Mouse (Mus musculus) intestine, embryonic 15.5 days (tissue): ENCODE measurements around the gene Zfp874b. TPM values are rescaled to one million over a fixed set of nuclear protein-coding genes. Genes with fewer than 3 reads are reported as not detected.
"Not testable (repeated sequence)": the region's sequence is repeated elsewhere in the genome, so short reads cannot be mapped to it uniquely, and the experiment has no call there.

Experiments used
- ATAC-seq: fragments of 200-750 bp; cut with Nextera tagmentation; 2 replicates; pipeline ENCODE4 v1.8.0; 2017; ENCODE audit warnings: moderate TSS enrichment, moderate library complexity
- H3K27ac ChIP-seq: fragments of 300-500 bp; sonication (generic); 2 replicates; pipeline ENCODE4 v1.5.1; 2015; ENCODE audit warnings: mild to moderate bottlenecking, inconsistent platforms
- H3K27me3 ChIP-seq: fragments of 300-500 bp; sonication (generic); replicated peaks from 2 replicates; pipeline ENCODE4 v1.6.1; 2015; ENCODE audit warnings: inconsistent platforms
- H3K36me3 ChIP-seq: fragments of 300-500 bp; sonication (generic); 2 replicates; pipeline ENCODE4 v1.6.1; 2015; ENCODE audit warnings: inconsistent platforms
- H3K4me1 ChIP-seq: fragments of 300-500 bp; sonication (generic); replicated peaks from 2 replicates; pipeline ENCODE4 v1.6.1; 2015; ENCODE audit warnings: inconsistent platforms
- H3K4me2 ChIP-seq: fragments of 300-500 bp; sonication (generic); replicated peaks from 2 replicates; pipeline ENCODE4 v1.6.1; 2015; ENCODE audit warnings: mild to moderate bottlenecking, inconsistent platforms
- H3K4me3 ChIP-seq: fragments of 300-500 bp; sonication (generic); replicated peaks from 2 replicates; pipeline ENCODE4 v1.5.1; 2015; ENCODE audit warnings: inconsistent platforms
- H3K9ac ChIP-seq: fragments of 300-500 bp; sonication (generic); 2 replicates; pipeline ENCODE4 v1.6.1; 2015; ENCODE audit warnings: inconsistent platforms
- H3K9me3 ChIP-seq: fragments of 300-500 bp; sonication (generic); 2 replicates; pipeline ENCODE4 v1.6.1; 2016; ENCODE audit warnings: inconsistent platforms
- WGBS: fragments of 180-500 bp; shearing (Covaris S2); methylation state at CpG from one replicate; pipeline ENCODE4 v1.1.7; 2015; 5-methylcytosine and 5-hydroxymethylcytosine counted together
- polyA plus RNA-seq: library from polyadenylated mRNA; unstranded; fragments of >200 nt; fragmentation: Nextera tagmentation; extraction: Ambion mirVana; gene quantifications from 2 replicates; pipeline ENCODE4 v1.2.1, GENCODE M21; 2015

The Zfp874b gene
- 2.0 and 2.9 TPM in 2 replicates for polyA plus RNA-seq

DNA sequence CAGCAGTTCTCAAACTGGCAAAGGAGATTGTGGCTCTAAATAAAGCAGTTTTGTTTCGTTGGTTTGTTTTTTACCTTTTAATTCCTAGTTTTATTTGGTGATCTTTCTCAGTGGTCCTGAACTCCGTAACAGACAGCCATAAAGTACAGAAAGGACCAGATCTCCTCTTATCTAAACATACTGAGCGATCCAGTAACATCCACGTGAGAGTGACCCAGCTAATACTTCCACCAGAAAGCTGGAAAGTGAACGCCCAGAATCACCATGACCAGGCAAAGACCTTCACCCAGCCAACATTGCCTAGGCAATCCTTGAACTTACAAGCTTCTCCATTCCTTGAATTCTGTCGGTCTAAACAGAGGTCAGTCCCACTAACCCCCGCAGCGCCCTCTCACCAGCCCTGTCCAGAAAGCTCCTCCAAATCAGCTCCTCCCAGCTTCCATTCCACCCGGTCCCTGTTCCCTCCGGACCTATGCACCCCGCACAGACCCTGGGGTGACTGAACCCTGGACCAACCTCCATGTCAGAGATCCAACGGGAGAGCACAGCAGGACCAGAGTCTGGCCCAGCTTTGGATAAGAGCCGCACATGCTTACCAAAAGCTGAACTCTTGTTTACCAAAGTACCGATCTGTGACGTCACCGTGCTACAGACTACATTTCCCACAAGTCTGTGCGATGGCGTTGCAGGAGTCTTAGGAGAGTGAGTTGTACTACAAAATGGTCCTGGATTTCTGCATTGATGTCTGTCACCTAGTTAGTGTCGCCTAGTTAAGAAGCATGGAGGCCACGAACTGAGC, at the start of gene Zfp874b:
TSS of gene Zfp874b (minus strand) at position 634 of the 799 bp plus-strand sequence.
- H3K9ac ChIP-seq = peak within 1 kb of the TSS; percentile 56
- WGBS = 3% methylated on average over 20 of the region's 20 CpGs
- H3K27me3 ChIP-seq = no peaks in the 10 kb centered on the region
- no peaks in the 10 kb centered on the region for H3K9me3 ChIP-seq
- no peaks in the 10 kb centered on the region for H3K36me3 ChIP-seq
- H3K4me2 ChIP-seq = peak within 1 kb of the TSS; percentile 70
- H3K27ac ChIP-seq = 0 out of 2 replicates have a peak within 1 kb of the TSS, but pooled peaks have one; percentile 36
- peak within 1 kb of the TSS; percentile 61 for H3K4me3 ChIP-seq
- ATAC-seq = peak; percentile 97
- no peaks in the 10 kb centered on the region for H3K4me1 ChIP-seq

DNA sequence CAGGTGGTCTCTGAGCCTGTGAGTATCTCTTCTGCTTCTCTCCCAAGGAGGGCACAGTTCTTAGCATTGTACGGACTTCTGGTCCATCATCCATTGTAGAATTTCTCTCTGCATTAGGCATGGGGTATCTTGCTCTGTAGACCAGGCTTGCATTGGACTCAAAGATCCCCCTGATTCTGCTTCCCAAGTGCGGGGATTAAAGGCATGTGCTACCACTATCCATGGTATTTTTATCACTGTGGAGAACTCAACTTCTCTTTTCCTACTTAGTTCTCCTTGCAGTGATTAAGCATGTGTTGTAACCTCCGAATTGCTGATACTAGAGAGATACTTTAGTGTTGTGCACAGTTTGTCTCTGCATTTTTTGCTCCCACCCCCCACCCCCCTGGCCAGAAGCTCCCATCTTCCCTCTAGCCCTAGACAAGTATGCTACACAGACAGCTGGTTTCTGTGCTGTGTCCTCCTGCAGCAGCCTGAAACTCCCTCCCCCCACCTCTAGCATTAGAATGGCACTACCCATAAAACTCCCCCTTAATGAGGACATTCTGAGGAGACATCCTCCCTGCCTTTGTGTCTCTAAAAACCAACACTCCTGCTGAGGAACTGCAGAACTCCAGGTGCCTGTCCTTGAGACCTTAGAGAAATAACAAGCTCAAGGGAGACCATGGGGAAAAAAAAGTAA, 43.1 kb upstream of the Zfp874b start:
- Histone ChIP-seq H3K4me1 (peaks cover 4% of the 10 kb centered on the region; the same call in 1 of the 2 replicates), H3K27ac (no peak overlapping the region), H3K4me2 (no peak overlapping the region), H3K9ac (no peak overlapping the region), H3K4me3 (no peak overlapping the region), H3K36me3 (no peaks in the 10 kb centered on the region), H3K9me3 (no peaks in the 10 kb centered on the region), H3K27me3 (no peaks in the 10 kb centered on the region)
- no peak for ATAC-seq
- WGBS = 57% methylated on average over 3 of the region's 3 CpGs

DNA sequence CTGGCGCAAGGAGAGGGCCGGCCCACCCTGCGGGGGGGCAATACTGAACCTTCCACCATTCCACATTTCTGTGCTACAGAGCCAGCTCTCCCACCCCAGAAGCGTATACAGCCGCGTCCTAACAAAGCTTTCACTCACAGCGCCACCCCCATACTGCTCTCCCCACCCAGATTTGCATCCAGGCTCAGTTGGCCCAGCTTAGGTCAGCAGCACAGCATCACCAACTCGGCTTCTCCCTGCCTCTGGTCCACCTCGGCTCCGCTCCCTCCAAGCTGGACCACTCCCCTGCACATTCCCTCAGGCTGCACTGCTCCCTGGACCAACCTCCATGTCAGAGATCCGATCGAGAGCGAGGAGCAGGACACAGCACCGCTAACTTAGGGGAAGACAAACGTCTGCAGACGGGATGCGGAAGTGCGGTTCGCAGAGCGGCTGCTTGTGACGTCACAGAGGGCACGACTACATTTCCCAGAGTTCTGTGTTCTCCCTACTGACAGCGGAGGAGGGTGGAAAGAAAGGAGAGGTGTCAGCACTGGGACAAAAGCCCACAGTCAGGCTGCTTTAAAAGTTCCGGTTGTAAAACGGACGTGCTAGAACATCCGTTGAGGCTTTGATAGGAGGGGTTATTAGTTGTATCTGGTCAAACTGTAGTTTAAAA, 41.8 kb upstream of the Zfp874b start, which contains the start of the genes Gm26965 and Zfp87:
TSS of gene Gm26965 (minus strand) at position 399 of the 658 bp plus-strand sequence.
TSS of gene Zfp87 (minus strand) at position 425 of the 658 bp plus-strand sequence.
- Histone ChIP-seq H3K9me3 (no peaks in the 10 kb centered on the region), H3K4me2 (peak within 1 kb of the TSS; percentile 80), H3K9ac (peak within 1 kb of the TSS; percentile 73), H3K4me1 (peaks cover 4% of the 10 kb centered on the region; the same call in 1 of the 2 replicates), H3K36me3 (0 out of 2 replicates have a peak, but pooled peaks cover under 1% of the 10 kb centered on the region), H3K4me3 (peak within 1 kb of the TSS; percentile 78), H3K27ac (peak within 1 kb of the TSS; percentile 68), H3K27me3 (no peaks in the 10 kb centered on the region)
- under 1% methylated on average over 27 of the region's 27 CpGs for WGBS
- ATAC-seq = peak; percentile 100

DNA sequence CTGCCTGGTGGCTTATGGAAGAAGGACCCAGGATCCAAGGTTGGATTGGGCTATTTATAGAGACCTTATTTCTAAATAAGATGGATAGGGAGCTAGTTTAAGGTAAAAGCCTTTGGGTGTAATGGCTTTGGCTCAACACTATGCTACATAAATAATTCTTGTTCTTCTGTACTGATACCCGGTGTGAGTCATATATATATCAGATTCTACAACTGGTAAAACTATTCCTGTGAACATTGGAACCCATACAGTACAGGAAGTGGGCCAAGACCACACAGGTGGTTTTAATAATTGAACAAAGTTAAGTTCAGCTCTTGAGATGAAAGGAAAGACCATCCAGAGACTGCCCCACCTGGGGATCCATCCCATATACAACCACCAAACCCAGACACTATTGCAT, 16.9 kb upstream of the Zfp874b start:
- Histone ChIP-seq H3K4me1 (0 out of 2 replicates have a peak, but pooled peaks cover 4% of the 10 kb centered on the region), H3K4me3 (no peak overlapping the region), H3K27me3 (no peaks in the 10 kb centered on the region), H3K4me2 (no peak overlapping the region), H3K36me3 (no peaks in the 10 kb centered on the region), H3K9me3 (no peaks in the 10 kb centered on the region), H3K9ac (no peak overlapping the region), H3K27ac (no peak overlapping the region)
- no peak; the same call in 1 of the 2 replicates for ATAC-seq
- WGBS = 78% methylated on average over 1 of the region's 1 CpGs

DNA sequence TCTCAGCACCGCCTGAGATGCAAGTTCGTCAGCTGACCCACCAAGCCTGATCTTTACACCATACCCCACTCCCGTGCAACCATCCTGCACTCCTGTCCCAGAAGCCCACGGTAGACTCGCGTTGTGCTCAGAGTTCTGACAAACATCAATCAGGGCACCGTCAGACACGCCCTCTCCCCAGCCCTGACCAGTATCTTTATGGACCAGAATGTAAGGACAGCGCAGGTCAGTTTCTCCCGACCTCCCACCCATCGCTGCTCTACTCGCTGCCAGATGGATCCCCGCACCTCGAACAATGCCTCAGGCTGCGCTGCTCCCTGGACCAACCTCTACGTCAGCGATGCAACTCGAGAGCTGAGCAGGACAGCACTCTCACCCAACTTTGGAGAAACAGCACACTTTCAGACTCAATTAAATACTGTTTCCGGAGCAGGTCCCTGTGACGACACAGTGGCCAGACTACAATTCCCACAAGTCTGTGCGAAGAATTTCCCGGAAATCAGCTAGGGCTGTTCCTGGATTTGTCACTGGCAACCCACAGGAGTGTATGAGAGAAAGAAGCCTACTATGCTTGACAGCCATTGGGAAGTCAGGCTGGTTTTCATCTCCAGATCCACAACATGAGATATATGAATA, 16.1 kb upstream of the Zfp874b start, which contains the start of gene Zfp58:
TSS of gene Zfp58 (minus strand) at position 472 of the 636 bp plus-strand sequence.
- Histone ChIP-seq H3K9ac (peak within 1 kb of the TSS; percentile 61), H3K4me1 (0 out of 2 replicates have a peak, but pooled peaks cover 4% of the 10 kb centered on the region), H3K4me2 (peak within 1 kb of the TSS; percentile 64), H3K27me3 (no peaks in the 10 kb centered on the region), H3K4me3 (peak within 1 kb of the TSS; percentile 68), H3K36me3 (0 out of 2 replicates have a peak, but pooled peaks cover under 1% of the 10 kb centered on the region), H3K9me3 (no peaks in the 10 kb centered on the region), H3K27ac (peak within 1 kb of the TSS; percentile 66; the same call in 1 of the 2 replicates)
- WGBS = under 1% methylated on average over 22 of the region's 22 CpGs
- ATAC-seq = peak; percentile 98

DNA sequence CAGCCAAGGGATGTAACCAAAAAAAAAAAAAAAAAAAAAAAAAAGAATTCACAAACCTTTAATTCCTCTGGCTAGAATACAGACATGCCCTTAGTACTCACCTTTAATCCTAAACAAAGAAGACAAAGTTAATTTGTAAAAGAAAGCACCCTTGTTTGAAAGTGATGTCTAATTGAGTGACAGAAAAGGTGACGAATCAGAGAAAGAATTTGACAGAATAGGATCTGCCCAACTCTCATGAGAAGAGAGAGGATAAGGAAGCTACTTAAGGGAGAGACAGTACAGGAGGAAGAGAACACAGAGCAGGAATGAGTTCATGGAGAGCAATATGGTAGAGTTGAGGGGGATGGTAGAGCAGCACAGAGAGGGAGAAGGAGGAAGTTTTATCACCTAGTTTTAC, 11.6 kb upstream of the Zfp874b start:
- H3K4me3 ChIP-seq = no peak overlapping the region

DNA sequence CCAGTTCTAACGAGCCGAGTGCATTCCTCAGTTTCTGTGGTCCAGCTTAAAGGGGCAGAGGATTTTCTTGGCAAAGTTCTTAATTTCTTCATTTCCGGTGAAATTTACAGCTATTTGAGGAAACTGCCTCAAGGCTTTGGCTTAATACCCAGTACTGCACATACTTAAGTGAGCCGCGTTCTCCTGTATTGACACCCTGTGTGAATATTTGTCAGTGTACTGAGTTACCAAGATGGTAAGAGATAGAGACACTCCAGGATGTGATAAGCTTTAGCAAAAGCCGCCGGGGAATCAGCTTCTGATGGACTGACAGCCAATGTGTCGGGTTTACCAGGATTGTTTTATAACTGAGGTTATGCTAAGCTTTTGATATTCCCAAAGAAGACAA, 360 bp upstream of the Zfp874b start:
- Histone ChIP-seq H3K9ac (peak overlapping the region; percentile 56; the same call in 1 of the 2 replicates), H3K27ac (no peak overlapping the region), H3K36me3 (peaks cover 3% of the 10 kb centered on the region; the same call in 1 of the 2 replicates), H3K9me3 (no peaks in the 10 kb centered on the region), H3K27me3 (no peaks in the 10 kb centered on the region), H3K4me2 (peak overlapping the region; percentile 70), H3K4me3 (peak overlapping the region; percentile 61), H3K4me1 (no peaks in the 10 kb centered on the region)
- ATAC-seq = peak; percentile 66
- WGBS = 36% methylated on average over 8 of the region's 8 CpGs

More for the DNA sequence above, 11.6 kb upstream of the Zfp874b start:
- Histone ChIP-seq H3K36me3 (peaks cover 24% of the 10 kb centered on the region), H3K27ac (no peak overlapping the region), H3K4me1 (0 out of 2 replicates have a peak, but pooled peaks cover 4% of the 10 kb centered on the region), H3K9ac (no peak overlapping the region), H3K27me3 (no peaks in the 10 kb centered on the region), H3K9me3 (no peaks in the 10 kb centered on the region), H3K4me2 (no peak overlapping the region)
- no peak for ATAC-seq
- 91% methylated on average over 1 of the region's 1 CpGs for WGBS

DNA sequence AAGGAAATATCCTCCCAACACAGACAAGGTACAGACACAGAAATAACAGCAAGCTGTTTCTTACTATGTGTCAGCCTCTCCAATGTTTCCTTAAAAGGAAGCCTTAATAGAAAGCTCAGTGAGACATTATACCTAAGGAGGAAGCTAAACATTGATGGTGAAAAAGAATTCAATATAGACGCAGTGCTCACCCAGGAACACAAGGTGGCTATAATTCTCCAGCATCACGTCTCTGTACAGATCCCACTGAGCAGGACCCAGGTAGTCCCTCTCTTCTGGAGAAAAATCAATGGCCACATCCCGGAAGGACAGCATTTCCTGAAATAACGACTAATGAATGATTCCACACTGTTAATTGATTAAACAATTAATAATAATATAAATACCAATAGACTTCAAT, 2.5 kb downstream of the Zfp874b start:
- 63% methylated on average over 4 of the region's 4 CpGs for WGBS
- no peaks in the 10 kb centered on the region for H3K36me3 ChIP-seq
- H3K4me1 ChIP-seq = no peaks in the 10 kb centered on the region
- H3K9ac ChIP-seq = no peak overlapping the region
- H3K27me3 ChIP-seq = no peaks in the 10 kb centered on the region
- no peak overlapping the region for H3K4me2 ChIP-seq
- no peak overlapping the region for H3K4me3 ChIP-seq
- no peak overlapping the region for H3K27ac ChIP-seq
- no peaks in the 10 kb centered on the region for H3K9me3 ChIP-seq
- no peak for ATAC-seq

DNA sequence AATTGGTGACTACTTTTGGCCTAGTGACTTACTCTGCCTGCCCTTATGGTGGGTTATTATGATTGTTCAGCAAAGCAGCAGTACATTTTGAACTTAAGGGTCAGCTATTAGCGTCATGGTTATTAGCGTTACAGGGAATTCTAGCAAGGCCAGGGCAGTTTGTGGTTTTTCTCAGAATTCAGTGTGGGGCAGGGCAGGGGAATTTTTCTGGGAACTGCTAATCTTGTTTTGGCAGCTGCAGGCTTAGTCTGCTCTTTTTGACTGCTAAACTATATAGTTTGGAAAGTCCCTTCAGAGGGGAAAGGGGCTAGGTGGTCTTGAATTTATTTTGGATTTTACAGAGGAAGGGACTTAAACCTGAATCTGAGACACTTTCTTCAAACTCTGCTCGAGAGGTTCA, 14.8 kb downstream of the Zfp874b start:
- H3K4me2 ChIP-seq = no peak overlapping the region
- WGBS = 92% methylated on average over 3 of the region's 3 CpGs
- no peak overlapping the region for H3K9ac ChIP-seq
- no peak overlapping the region for H3K27ac ChIP-seq
- no peak overlapping the region for H3K4me3 ChIP-seq
- no peaks in the 10 kb centered on the region for H3K4me1 ChIP-seq
- no peaks in the 10 kb centered on the region for H3K27me3 ChIP-seq
- no peak for ATAC-seq
- peaks cover 8% of the 10 kb centered on the region; the same call in 1 of the 2 replicates for H3K36me3 ChIP-seq
- H3K9me3 ChIP-seq = no peaks in the 10 kb centered on the region; the same call in 1 of the 2 replicates

DNA sequence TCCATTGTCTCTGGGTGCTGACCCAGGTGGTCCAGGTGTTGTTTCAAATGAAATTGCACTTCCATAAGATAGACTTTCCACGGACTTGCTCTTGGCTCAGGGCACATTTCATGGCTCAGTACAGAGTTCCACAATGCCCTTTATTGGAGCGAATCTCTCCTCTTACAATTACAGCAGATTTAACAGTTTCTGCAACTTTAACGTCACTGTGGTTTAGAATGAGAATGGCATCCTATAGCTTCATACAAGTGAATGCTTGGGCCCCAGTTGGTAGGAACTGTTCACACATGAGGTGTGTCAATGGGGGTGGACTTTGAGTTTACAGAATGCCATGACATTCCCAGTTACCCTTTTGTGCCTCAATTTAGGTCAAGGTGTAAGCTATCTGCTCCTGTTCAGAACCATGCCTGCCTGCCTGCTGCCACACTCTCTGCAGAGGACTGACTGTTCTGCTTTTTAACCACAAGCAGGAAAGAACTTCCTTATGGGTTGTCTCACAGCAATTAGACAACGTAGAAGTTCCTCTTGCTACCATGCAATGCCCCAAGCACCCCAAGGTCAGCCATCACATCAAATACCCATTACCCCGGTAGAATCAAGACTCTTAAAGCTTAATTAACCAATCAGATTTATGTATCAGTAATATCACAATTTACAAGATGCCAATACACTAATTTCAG, 20.4 kb downstream of the Zfp874b start:
- not testable (repeated sequence) for H3K27me3 ChIP-seq, H3K9me3 ChIP-seq, H3K4me2 ChIP-seq, H3K27ac ChIP-seq, H3K9ac ChIP-seq, ATAC-seq, H3K4me3 ChIP-seq, H3K4me1 ChIP-seq, H3K36me3 ChIP-seq
- 76% methylated on average over 3 of the region's 5 CpGs for WGBS

DNA sequence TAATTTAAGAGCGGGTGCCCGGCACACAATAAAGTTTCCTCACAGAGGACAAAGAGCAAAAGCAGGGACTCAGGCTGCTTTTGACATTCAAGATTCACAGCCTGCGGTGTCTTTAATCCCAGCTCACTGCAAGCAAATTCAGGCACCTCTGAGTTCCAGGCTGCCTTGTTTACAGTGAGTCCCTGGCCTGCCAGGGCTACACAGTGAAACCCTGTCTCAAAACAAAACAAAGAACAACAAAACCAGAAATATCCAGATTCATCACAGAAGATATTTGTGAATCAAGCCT, 32.1 kb downstream of the Zfp874b start:
- 7% methylated on average over 3 of the region's 3 CpGs for WGBS
- ATAC-seq = peak; percentile 72
- Histone ChIP-seq H3K27ac (peak overlapping the region; percentile 40; the same call in 1 of the 2 replicates), H3K27me3 (no peaks in the 10 kb centered on the region), H3K4me2 (peak overlapping the region; percentile 75), H3K9ac (peak overlapping the region; percentile 60; the same call in 1 of the 2 replicates), H3K36me3 (no peaks in the 10 kb centered on the region), H3K4me3 (peak overlapping the region; percentile 58), H3K9me3 (no peaks in the 10 kb centered on the region), H3K4me1 (peaks cover 2% of the 10 kb centered on the region; the same call in 1 of the 2 replicates)
